Mouse (Mus musculus): ENCODE measurements around the gene Slc35c1. TPM values are rescaled to one million over a fixed set of nuclear protein-coding genes. Genes with fewer than 3 reads are reported as not detected.
"Not testable (repeated sequence)": the region's sequence is repeated elsewhere in the genome, so short reads cannot be mapped to it uniquely, and the experiment has no call there.

The Slc35c1 gene
- polyA plus RNA-seq (2017; shearing (Covaris generic)) = 10 to 100 TPM; 35.1 to 53.1 (median 38.8) TPM

DNA sequence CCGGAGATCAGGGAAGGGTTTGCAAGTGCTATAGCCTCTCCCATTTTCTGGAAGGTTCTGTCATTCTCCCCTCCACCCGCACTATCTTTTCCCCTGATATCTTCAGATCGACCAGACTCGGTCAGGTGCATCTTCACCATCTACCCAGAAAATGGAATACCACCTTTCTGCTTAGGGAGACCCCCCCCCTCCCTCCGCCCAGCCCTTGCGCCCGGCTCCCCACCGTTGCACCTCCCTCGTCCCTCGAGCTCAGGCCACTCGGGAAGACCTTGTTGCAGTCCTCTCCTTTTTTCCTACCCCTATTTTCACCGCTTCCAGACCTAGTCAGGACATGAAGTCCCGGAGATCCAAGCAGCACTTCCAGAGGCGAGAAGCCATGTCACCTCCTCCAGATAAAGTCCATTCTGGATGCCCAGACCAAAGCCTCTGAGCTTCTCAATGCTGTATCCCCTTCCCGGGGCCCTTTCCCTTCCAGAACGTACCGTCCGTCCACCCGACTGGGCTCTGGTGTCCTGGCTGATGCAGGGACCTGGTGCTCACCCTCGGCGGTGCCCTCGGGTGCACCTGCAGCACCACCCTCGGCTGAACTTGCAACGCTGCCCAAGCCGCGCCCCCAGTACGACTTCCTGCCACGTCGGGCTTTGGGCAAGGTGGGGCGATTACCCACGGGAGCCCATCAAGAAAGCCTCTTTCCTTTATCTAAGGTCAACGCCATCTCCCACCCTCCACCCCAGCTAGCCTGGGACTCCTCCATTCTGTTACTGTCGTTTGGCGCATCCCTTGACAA lies at the start of gene Slc35c1:
Gene Slc35c1, minus strand, starts transcription at position 618 of the 787 bp plus-strand sequence.
- ATAC-seq = peak; percentile 23

- ATAC-seq = no peak
Observed at GRCm38 (mm10) chr2:92505291-92505690, 45.0 kb upstream of the Slc35c1 start.

GRCm38 (mm10) chr2:92503421-92503820 lies 43.1 kb upstream of the Slc35c1 start:
- ATAC-seq = no peak

- no peak for ATAC-seq
Observed at GRCm38 (mm10) chr2:92499701-92500322, 39.5 kb upstream of the Slc35c1 start.

- ATAC-seq = no peak
Observed at GRCm38 (mm10) chr2:92497112-92497511, 36.8 kb upstream of the Slc35c1 start.

DNA sequence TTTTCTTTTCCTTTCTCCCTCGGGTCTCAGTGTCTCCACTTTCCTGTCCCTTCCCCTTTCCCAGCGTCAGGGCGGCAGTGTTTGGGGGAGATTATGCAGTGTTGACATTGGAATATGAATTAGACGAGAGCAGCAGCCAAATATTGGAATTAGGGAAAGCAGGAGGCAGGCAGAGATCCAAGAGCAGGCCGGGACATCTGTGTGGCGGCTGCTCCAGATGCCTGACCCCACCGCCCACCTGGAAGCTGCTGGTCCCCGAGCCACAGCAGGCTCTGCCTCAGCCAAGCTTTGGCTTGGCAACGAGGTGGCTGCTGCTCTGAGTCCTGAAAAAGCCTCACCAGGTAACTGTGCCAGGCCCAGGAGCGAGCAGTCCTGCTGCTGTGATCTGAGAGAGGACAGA lies 36.3 kb upstream of the Slc35c1 start:
- ATAC-seq = no peak

DNA sequence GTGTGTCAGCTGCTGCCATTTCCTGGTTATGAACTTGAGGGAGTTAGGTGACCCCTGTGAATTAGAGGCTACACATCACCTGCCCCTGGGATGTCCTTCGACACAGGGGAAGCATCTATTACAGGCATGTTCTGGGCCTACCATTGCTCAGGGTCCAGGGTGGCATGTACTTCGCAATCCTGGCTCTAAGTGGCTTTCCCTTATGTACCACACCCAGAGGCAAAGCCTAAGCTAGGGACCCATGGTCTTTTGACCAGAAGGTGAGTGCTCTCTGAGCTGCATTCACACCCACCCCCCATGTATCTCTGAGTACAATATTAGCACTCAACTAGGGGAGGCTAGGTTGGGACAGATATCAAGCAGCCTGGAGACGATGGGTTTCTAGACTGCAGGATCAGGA lies 34.6 kb upstream of the Slc35c1 start:
- ATAC-seq = no peak

- ATAC-seq = no peak
Observed at GRCm38 (mm10) chr2:92494423-92494822, 34.1 kb upstream of the Slc35c1 start.

DNA sequence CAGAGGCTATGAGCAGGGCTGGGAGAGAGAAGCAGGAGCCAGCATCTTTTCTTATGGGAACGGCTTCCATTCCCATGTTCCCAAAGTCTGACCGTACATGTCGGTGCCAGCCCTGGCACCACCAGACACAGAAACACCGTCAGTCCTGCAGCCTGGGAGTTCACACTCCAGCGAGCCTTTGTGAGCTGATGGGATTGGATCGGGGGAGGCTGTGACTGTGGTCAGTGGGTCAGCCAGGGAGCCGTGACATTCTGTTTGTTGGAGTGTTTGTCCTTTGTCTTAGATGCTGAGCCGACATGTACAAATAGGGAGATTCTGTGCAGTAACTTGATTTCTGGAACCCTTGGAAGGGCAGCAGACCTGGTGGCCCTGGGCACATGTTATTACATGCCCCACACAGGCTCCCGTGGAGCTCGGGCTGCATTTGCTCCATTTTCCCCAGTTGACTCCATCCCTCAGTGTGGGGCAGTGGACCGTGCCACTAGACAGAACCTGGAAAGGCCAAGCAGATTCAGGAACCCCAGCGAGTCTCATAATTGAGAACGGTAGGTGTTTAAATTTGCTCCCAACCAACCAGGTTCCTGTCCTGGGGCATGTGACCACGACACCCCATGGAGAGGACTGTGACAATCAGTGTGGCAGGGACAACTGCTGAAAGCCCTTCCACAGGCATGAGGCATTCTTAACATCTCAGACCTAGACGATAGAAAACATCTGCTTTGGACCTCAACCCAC lies 33.5 kb upstream of the Slc35c1 start:
- ATAC-seq = no peak

DNA sequence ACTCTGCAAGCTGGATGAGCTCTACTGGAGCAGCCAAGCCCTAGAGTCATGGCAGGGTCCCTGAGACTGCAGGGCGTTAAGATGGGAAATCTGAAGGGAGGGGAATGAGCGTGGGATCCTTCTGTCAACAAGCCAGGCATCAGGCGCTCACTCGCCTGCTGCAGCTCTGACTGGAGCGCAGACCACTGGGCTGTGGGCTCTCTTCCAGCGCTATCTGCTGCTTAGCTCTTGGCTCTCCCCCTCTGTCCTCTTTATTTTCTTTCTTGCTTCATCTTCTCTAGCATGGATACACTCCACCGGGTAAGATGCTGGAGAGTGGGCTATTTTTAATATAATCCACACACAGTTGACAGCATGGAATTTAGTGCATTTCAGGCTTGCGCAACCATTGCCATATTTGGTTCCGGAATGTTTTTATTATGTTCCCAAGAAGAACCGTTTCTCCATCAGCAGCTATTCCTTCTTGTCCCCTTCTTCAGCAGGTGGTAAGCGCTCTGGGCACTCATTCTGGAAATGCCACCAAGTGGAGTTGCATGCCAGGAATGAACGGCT lies 31.7 kb upstream of the Slc35c1 start:
- no peak for ATAC-seq

DNA sequence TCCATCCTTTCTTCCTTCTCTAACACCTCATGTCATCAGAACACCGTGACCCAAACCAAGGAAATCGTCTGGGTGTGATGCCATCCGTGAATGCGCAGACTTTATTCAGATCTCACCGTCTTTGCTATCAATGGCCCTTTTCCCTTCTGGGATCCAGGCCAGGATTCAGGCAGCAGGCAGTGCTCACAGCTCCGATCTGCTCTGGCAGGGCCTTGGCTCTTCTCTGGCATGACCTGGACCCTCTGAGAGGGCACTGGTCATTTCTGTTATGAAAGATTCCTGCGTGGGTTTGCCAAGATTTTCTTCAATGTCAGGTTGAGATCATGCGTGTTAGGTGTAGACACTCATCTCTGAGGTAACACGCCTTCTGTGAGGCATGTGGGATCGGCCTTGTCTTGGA lies 30.2 kb upstream of the Slc35c1 start:
- ATAC-seq = no peak

- no peak for ATAC-seq
Observed at GRCm38 (mm10) chr2:92487791-92488190, 27.5 kb upstream of the Slc35c1 start.

GRCm38 (mm10) chr2:92486911-92487310 lies 26.6 kb upstream of the Slc35c1 start:
- no peak for ATAC-seq

GRCm38 (mm10) chr2:92486403-92486802 lies 26.1 kb upstream of the Slc35c1 start:
- peak; percentile 67 for ATAC-seq

GRCm38 (mm10) chr2:92485640-92486295 lies 25.4 kb upstream of the Slc35c1 start:
- no peak for ATAC-seq

DNA sequence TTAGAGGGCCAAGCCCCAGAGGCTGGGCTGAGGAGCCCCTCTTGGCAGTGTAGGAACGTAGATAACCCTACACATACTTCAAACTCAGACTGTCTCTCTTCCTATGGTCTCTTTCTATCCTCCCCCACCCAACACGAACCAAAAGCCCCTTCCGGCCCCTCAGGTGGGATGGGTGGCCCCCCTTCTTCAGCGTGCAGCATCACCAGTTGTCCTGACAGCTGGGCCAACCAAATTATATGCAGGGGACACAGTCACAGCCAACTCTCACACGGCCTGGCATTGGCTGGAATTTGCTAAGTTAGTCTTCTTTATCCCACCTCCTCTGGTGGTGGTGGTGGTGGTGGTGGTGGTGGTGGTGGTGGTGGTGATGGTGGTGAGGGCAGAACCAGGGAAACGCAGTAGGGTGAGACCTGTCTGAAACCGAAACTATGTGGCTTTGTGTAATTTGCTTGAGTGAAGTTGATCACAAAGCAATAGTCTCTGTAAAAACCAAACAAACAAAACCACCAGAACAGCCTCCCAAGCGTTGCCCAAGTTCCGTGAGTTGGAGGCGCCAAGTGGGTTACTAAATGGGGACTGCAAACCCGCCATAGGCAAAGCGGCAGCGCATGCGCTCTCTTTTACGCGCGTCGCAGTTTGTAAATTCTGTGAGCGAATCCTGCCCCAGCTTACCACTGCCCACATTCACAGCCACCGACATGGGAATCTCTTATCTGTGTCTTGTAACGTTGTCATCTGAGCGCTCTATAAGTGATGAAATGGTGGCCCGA lies 24.1 kb upstream of the Slc35c1 start:
- ATAC-seq = peak; percentile 57

- no peak for ATAC-seq
Observed at GRCm38 (mm10) chr2:92483505-92483904, 23.2 kb upstream of the Slc35c1 start.

DNA sequence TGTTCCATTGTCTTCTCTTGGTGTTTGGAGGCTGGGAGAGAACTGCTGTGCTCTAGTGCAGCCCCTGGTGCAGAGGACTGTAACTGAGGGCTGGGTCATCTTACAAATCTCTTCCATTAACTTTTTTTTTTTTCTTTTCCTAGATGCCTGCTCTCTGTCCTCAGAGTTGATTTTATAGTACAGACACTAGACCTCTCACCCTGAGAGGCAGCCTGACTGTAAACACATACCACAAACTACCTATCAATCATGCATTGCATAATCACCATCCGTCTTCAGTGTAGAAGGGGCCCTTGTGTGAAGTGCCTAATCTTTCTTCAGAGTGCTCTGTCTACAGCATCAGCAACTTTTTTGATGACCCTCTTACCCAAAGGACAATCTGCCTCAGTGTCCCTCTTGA lies 22.2 kb upstream of the Slc35c1 start:
- no peak for ATAC-seq

GRCm38 (mm10) chr2:92478313-92478688 lies 18.0 kb upstream of the Slc35c1 start:
- no peak for ATAC-seq

DNA sequence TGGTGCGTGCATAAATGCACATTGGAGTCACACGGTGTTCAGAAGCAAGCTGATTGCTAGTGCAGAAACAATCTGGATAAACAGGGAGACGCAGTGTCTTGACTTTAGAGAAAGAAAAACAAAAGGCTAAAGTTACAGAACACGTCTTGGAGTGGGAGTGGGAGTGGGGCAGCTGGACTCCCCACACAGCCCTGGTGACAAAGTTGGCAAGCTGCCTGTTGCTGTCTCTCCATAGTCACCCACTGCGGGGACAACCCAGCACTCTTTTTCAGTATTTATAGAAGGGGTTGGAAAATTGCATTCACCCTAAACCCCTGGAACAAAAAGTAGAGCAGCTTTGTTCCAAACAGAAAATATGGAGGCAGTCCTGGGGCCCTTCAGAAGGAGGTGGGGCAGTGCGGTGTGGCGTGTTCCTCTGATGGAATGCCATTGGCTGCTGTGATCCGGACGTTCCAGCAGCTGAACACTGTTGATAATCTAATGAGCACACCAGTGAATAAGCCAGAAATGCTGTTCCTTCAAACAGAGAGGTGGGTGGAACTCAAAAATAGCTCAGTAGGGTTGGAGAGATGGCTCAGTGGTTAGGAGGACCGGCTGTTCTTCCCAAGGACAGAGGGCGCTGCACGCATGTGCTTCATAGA lies 17.5 kb upstream of the Slc35c1 start:
- no peak for ATAC-seq

GRCm38 (mm10) chr2:92476580-92476979 lies 16.2 kb upstream of the Slc35c1 start:
- not testable (repeated sequence) for ATAC-seq

Measured in inflammation-experienced regulatory T-cells, adult 6 months (primary cell).